Mouse (Mus musculus) hindbrain, embryonic 11.5 days (tissue): ENCODE data around the gene Grk5. TPM values are rescaled to one million over a fixed set of nuclear protein-coding genes. Genes with fewer than 3 reads are reported as not detected.

Experiments used
- ATAC-seq: fragments of 200-750 bp; cut with Nextera tagmentation; 2 replicates; pipeline ENCODE4 v1.8.0; 2017; ENCODE audit warnings: mild to moderate bottlenecking, moderate TSS enrichment, moderate library complexity; ENCODE audit not compliant: low FRiP score
- DNase-seq: peaks from one replicate; pipeline ENCODE4 v3.0.0-alpha.2; 2015; ENCODE audit warnings: low spot score
- H3K27ac ChIP-seq: fragments of 300-500 bp; sonication (generic); 2 replicates; pipeline ENCODE4 v1.5.1; 2014; ENCODE audit warnings: mild to moderate bottlenecking, low read depth, low read length
- H3K27me3 ChIP-seq: fragments of 300-500 bp; sonication (generic); 2 replicates; pipeline ENCODE4 v1.6.1; 2014; ENCODE audit warnings: mild to moderate bottlenecking, low read length, moderate library complexity, mixed read lengths; ENCODE audit not compliant: control insufficient read depth, insufficient read depth
- H3K36me3 ChIP-seq: fragments of 300-500 bp; sonication (generic); 2 replicates; pipeline ENCODE4 v1.6.1; 2014; ENCODE audit warnings: mild to moderate bottlenecking, low read length, moderate library complexity, mixed read lengths; ENCODE audit not compliant: control insufficient read depth, insufficient read depth
- H3K4me1 ChIP-seq: fragments of 300-500 bp; sonication (generic); replicated peaks from 2 replicates; pipeline ENCODE4 v1.6.1; 2014; ENCODE audit warnings: low read length, mixed read lengths; ENCODE audit not compliant: control insufficient read depth, insufficient read depth
- H3K4me2 ChIP-seq: fragments of 300-500 bp; sonication (generic); replicated peaks from 2 replicates; pipeline ENCODE4 v1.6.1; 2014; ENCODE audit warnings: mild to moderate bottlenecking, low read depth, low read length
- H3K4me3 ChIP-seq: fragments of 300-500 bp; sonication (generic); 2 replicates; pipeline ENCODE4 v1.5.1; 2014; ENCODE audit warnings: low read depth, low read length
- H3K9ac ChIP-seq: fragments of 300-500 bp; sonication (generic); 2 replicates; pipeline ENCODE4 v1.6.1; 2014; ENCODE audit warnings: low read depth, low read length
- H3K9me3 ChIP-seq: fragments of 300-500 bp; sonication (generic); 2 replicates; pipeline ENCODE4 v1.6.1; 2016; ENCODE audit warnings: low read length; ENCODE audit not compliant: control insufficient read depth
- WGBS: fragments of 180-500 bp; shearing (Covaris S2); extraction: QIAGEN DNeasy Blood & Tissue Kit; methylation state at CpG from one replicate; pipeline ENCODE4 v1.1.7; 2014; 5-methylcytosine and 5-hydroxymethylcytosine counted together
- polyA plus RNA-seq: library from polyadenylated mRNA; unstranded; fragments of >200 nt; fragmentation: Nextera tagmentation; extraction: Ambion mirVana; gene quantifications from 2 replicates; pipeline ENCODE4 v1.2.1, GENCODE M21; 2014

Grk5 gene
- polyA plus RNA-seq, 1 experiment from 2014 or later, result 3.0 TPM

DNA sequence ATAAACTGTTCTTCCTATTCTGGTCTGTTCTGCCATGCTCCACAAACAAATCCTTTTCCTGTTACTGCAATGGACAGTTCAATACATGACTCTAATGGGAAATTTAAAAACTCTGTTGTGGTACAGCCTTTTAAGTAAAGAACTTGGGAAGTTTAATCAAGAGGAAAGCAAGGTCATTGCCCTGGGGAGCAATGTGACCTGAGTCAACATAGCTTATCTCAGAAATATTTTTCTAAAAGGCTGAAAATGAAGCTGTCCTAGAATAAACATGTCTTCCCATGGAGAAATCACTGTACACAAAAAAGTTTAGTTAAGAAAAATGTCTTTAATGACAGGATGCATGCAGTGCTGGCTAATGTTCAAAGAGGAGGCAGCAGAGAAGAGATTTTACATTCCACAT is 249.1 kb downstream of the Grk5 start:
- DNase-seq (no peak), ATAC-seq (no peak)
- Histone ChIP-seq H3K9me3 (no peaks in the 10 kb centered on the region), H3K4me2 (no peak overlapping the region), H3K4me1 (no peaks in the 10 kb centered on the region), H3K36me3 (no peaks in the 10 kb centered on the region), H3K4me3 (no peak overlapping the region), H3K27ac (no peak overlapping the region), H3K27me3 (no peaks in the 10 kb centered on the region), H3K9ac (no peak overlapping the region)

DNA sequence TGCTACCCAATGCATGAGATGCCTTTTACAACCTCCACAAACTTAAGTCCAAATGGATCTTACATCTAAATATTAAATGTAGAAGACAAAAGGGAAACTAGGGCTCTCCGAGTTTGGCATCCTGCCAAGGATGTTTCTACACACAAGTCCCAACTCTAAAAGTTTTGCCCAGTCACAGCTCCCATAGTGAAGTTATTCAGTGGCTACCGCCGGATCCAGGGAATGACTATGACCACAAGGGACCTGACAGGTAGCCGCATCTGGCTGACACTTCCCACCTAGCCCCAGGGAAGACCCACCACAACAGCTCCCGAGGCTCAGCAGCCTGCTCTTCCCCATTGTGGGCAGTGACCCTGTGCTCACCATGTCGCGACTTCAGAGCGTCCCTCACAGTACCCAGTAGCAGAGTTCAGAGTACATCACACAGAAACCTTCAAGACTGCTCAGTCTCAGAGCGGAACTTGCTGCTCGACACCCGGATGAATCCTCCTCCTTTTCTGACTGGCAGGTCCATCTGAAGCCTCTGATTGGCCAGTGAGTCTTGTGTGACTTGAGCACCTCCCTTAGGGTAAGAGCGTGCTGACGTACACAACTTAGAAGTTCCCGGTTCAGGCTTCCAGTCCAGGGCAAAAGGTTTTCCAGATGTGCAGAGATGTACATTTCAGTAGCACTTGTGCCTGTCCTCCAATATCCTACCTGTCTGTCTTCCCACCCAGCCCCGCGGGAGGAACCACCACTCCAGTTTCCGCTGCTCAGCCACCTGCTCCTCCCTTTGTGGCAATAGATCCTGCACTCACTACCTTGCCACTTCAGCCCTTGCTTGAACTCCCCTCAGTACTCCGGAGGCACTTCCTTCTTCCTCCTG is 251.0 kb downstream of the Grk5 start, which contains the start of gene Zfp950:
TSS of gene Zfp950 (minus strand) at position 499 of the 865 bp plus-strand sequence.
- Histone ChIP-seq H3K4me3 (peak within 1 kb of the TSS; percentile 65), H3K4me2 (peak within 1 kb of the TSS; percentile 48), H3K27me3 (no peaks in the 10 kb centered on the region), H3K9me3 (no peaks in the 10 kb centered on the region), H3K9ac (peak within 1 kb of the TSS; percentile 54), H3K36me3 (no peaks in the 10 kb centered on the region), H3K27ac (no peak within 1 kb of the TSS), H3K4me1 (no peaks in the 10 kb centered on the region)
- peak; percentile 78 for DNase-seq
- ATAC-seq, result peak; percentile 100
- 1% methylated on average over 18 of the region's 18 CpGs for WGBS

DNA sequence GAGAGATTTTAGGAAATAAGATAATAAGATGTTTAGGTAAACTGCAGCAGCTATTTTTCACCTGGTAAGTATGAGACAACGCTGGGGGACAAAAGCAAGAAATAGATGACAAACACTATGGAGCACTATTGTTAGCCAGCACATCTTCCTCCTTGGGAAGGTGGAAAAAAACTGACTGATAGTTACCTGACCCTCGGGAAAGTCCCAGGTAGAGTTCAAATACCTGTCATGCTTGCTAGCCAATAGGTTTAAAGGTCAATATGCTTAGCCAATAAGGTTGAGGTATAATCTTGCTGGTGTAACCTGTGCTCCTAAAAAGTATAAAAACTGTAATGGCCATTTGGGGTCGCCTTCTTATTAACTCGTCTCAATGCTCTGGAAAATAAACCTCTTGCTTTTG is 251.8 kb downstream of the Grk5 start:
- WGBS, result 26% methylated on average over 4 of the region's 4 CpGs
- Histone ChIP-seq H3K9ac (peak overlapping the region; percentile 54), H3K4me3 (peak overlapping the region; percentile 65; the same call in 1 of the 2 replicates), H3K4me1 (no peaks in the 10 kb centered on the region), H3K36me3 (no peaks in the 10 kb centered on the region), H3K9me3 (no peaks in the 10 kb centered on the region), H3K27ac (no peak overlapping the region), H3K4me2 (peak overlapping the region; percentile 48), H3K27me3 (no peaks in the 10 kb centered on the region)
- DNase-seq (no peak), ATAC-seq (no peak)

Other genes with a start within 250 kb of the Grk5 start
- 3.8 and 5.4 TPM in 2 replicates for gene Nanos1, start 133.8 kb upstream of the Grk5 start, polyA plus RNA-seq
- 169 and 184 TPM in 2 replicates for gene Eif3a, start 99.1 kb upstream of the Grk5 start, polyA plus RNA-seq
- gene Fam45a, start 78.2 kb upstream of the Grk5 start, polyA plus RNA-seq, result 38.9 and 46.0 TPM in 2 replicates
- 14.6 and 15.4 TPM in 2 replicates for gene Sfxn4, start 28.3 kb upstream of the Grk5 start, polyA plus RNA-seq
- 119 and 121 TPM in 2 replicates for gene Prdx3, start 15.2 kb upstream of the Grk5 start, polyA plus RNA-seq